Mouse (Mus musculus) cerebellum, adult 8-10 months (tissue): ENCODE measurements around the gene Mical3.

ENCODE experiments used
- DNase-seq: peaks from one replicate; pipeline ENCODE4 v3.0.0; 2022

Gene Mical3

GRCm38 (mm10) chr6:121130773-121131172 lies at the start of gene Mical3:
Mical3 (minus strand) TSS chr6:121130999.
- DNase-seq, result peak; percentile 74

DNA sequence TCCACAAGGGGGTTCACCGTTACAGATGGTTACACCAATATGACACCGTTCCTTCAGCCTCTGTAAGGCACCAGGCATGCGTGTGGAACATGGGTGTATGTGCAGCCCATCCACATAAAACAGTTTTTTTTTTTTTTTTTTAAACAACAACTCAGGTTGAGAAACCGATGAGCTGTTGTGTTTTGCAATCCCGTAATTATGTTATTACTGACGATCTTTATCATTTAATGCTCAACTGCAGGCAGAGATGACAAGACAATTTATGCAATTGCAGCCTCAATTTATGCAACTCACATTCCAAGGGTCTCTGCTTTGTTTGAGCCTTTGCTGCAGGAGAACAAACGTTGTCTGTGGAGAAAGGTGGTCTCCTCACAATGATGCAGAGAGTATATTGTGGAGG lies 49.0 kb upstream of the Mical3 start:
- DNase-seq, result no peak

GRCm38 (mm10) chr6:121178700-121179358 lies 48.0 kb upstream of the Mical3 start:
- DNase-seq, result peak; percentile 87

GRCm38 (mm10) chr6:121177118-121177708 lies 46.4 kb upstream of the Mical3 start:
- no peak for DNase-seq

DNA sequence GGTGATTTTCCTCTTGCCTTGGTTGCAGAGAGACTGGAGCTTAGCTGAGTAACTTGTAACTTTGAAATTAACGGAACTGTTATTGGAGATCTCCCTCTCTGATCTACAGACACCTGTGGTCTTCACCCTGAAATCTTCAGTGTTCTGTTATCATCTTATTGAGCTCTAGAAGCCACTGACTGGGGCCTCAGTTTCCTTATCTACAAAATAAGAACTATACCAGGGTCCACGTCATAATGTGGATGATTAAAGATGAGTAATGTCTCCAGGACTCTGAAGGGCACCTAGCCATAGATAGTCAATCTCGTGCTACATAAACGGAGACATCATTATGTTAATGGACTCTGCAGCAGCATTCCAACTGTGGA lies 45.9 kb upstream of the Mical3 start:
- no peak for DNase-seq

GRCm38 (mm10) chr6:121176011-121176730 lies 45.4 kb upstream of the Mical3 start:
- no peak for DNase-seq

GRCm38 (mm10) chr6:121174761-121175160 lies 44.0 kb upstream of the Mical3 start:
- no peak for DNase-seq

- no peak for DNase-seq
These were observed 42.7 kb upstream of the Mical3 start for GRCm38 (mm10) chr6:121173471-121173870.

DNA sequence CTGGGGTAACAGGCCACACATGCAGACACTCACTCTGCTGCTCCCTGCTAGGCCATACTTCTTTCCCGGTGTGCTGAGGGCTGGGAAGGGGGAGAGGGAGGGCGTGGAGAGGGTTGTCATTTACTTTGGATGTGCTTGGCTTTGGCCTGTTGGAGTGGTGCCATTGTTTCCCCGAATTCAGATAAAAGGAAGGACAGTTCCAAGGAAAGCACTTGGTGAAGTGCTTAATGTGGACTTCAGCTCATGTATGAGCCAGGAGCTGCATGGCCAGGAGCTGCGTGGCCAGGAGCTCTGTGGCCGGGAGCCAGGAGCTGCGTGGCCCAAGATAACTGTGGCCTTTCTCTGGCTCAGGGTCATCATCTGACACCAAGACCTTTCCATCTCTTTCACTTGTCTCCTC lies 40.3 kb upstream of the Mical3 start:
- no peak for DNase-seq

- DNase-seq, result no peak
These were observed 36.7 kb upstream of the Mical3 start for GRCm38 (mm10) chr6:121167381-121167975.

DNA sequence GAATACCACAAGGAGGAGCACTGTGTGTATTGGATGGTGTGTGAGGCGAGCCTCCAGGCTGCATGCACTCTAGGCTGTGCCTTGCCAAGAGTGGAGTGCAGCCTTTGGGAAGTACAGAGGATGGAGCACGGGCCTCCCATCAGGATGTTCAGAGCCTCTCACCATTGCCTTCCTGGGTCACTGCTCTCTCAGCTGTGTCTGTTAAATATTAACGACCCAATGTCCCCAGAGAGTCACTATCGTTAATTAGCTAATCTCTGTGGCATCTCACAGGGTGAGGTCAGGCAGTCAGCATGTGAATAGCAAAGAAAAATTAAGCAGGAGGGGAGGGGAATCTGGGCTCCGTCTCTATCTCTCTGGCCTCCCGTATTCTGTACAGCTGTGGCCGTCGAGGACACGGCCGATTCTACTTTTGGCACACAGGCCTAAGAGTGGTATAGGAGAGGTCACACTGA lies 35.3 kb upstream of the Mical3 start:
- DNase-seq, result no peak

GRCm38 (mm10) chr6:121162616-121163015 lies 31.8 kb upstream of the Mical3 start:
- DNase-seq, result no peak

- no peak for DNase-seq
These were observed 29.3 kb upstream of the Mical3 start for GRCm38 (mm10) chr6:121160126-121160525.

DNA sequence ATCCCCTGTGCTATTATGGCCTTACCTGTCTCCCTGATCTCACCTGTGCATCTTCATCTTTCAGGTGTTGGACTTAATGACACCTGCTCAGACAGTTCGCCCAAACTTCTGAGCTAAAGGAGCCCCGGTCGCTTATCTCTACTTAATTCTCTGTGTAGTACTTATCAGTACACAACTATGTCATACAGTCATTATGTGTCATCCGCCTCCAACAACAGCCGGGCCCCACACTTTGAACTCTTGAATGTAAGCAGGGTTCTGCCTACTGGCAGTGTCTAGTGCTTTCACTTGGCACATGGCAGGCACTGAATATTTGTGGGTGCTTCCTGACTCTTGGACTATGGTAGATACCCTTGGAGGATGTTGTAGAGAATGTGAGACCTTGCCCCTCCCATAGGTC lies 28.8 kb upstream of the Mical3 start:
- DNase-seq, result no peak

- DNase-seq, result no peak
These were observed 25.2 kb upstream of the Mical3 start for GRCm38 (mm10) chr6:121156030-121156429.

DNA sequence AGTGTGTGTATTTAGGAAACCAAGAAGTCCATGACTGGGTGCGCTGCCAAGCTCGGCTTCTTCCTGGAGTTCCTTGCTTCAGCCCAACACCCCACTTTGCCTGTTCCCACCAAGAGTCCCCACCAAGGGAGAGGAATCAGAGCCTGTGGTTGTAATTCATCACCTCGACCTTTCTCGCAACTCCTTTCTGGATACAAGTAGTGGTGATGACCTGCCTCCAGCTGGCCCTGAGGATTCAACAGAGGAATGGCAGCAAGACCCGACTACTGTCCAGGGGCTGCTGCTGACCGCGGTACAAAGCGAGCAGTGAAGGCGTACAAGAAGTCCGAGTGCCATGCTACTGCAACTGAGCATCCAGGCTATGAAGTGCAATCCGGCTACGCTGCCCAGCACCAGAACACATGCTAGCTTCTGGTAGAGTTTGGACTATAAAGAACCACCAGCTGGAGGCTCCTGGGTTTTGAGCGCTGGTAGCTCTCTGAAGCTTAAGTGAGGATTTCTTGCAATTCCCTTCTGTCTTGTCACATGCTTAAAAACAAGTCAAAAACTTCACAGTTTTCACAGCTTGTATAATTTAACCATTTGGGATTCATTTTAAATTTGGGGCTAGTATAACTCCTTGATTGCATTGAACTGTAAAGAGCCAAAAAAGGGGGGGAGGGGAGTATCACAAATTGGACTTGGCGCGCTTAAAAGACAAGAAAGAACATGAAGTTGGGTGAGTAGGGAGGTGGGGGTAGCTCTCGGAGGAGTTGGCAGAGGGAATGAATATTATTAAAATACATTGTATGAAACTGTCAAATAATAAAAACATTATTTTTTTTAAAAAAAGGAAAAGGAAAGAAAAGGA lies 23.9 kb upstream of the Mical3 start:
- no peak for DNase-seq

GRCm38 (mm10) chr6:121153177-121153576 lies 22.4 kb upstream of the Mical3 start:
- DNase-seq, result no peak

DNA sequence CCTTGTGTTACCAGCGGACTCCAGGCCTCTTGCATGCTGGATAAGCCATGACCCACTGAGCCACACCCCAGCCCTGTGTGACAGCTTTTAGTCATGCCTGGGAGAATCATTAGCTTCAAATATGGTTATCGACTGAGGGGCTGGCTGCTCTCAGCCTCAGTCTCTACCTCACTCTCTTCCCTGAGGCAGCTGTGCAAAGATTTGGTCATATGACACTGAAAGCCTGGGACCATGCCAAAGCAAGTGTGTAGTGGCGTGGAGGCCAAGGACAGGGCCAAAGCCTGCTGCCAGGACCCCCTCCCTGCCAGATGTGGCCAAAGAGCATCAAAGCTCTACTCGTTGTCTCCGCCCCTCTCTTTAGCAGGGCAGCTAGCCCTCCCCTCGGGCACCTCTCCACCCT lies 20.9 kb upstream of the Mical3 start:
- no peak for DNase-seq

- DNase-seq, result no peak
These were observed 19.3 kb upstream of the Mical3 start for GRCm38 (mm10) chr6:121150126-121150525.

DNA sequence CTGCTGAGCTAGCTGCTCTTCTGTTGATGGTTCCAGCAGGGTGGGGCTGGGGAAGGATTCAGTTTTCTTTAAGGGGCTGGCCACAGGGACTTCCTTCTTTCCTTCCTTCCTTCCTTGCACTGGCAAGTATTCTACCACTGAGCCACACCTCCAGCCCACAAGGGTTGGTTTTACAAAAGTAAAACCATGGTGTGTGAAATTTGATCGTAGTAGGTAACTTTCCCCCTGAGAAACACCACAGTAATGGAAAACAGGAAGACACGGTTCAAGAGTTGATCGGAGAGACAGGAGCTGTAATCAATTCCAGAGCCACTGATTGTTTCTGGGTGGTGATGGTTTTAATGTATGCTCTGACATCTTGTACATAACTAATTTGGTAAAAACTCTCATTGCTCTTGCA lies 18.6 kb upstream of the Mical3 start:
- no peak for DNase-seq

DNA sequence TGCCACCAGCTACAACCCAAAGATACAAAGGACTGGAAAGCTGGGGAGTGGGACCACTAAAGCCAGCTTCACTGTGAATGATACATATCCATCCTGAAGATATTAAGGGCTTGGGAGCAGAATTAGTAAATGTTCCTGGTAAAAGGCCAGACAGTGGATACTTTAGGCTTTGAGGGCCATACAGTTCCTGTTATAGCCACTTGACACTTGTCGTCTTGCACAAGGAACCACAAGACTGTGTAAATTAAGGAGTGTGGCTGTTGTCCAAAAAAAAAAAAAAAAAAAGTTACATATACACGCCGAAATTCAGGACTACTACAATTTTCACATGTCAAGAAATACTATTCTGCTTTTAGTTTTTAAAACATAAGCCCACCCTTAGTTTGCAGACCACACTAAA lies 17.6 kb upstream of the Mical3 start:
- no peak for DNase-seq

DNA sequence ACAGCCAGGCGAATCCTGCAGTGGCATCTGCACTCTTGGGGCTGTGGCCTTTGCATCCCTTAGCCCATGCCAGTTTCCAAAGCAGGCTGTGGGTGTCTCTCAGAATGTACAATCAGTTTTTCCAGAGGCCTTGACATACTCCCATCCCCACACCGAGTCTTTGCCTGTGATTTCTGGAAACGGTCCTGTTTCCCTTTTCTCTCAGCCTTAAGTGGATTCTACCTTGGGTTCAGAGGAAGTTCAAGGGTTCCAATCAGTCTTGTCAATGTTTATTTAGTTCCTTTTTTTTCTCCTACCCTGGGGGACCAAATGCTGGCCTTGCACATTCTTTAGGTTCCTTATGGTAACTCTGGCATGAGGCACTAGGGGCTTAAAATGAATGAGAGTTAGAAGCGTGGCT lies 16.0 kb upstream of the Mical3 start:
- no peak for DNase-seq

- DNase-seq, result no peak
These were observed 15.1 kb upstream of the Mical3 start for GRCm38 (mm10) chr6:121145906-121146305.
